Mouse (Mus musculus) hindbrain, embryonic 12.5 days (tissue): Measurements from ENCODE around the gene Tcte2. TPM values are rescaled to one million over a fixed set of nuclear protein-coding genes. Genes with fewer than 3 reads are reported as not detected.

Experiments
- polyA plus RNA-seq: library from polyadenylated mRNA; unstranded; fragments of >200 nt; fragmentation: Nextera tagmentation; extraction: Ambion mirVana; gene quantifications from 2 replicates; pipeline ENCODE4 v1.2.1, GENCODE M21; 2016

The Tcte2 gene
- polyA plus RNA-seq, 1 experiment from 2014 or later, result 13.9 TPM

Other genes with a start within 250 kb of the Tcte2 start
- 153 and 156 TPM in 2 replicates for gene Afdn, start 1.3 kb downstream of the Tcte2 start, polyA plus RNA-seq
- gene Gm7168, start 186.5 kb upstream of the Tcte2 start, polyA plus RNA-seq, result not detected in 2 replicates
- not detected in 2 replicates for gene Gm7356, start 241.9 kb upstream of the Tcte2 start, polyA plus RNA-seq